Mouse (Mus musculus): ENCODE measurements around the gene Ttyh1. TPM values are rescaled to one million over a fixed set of nuclear protein-coding genes. Genes with fewer than 3 reads are reported as not detected.

The Ttyh1 gene
- total and polyA plus RNA-seq, 3 experiments: 0.08 to 0.17 TPM; not detected in 1

- no peak for TF ChIP-seq USF1 (IDR thresholded peaks at IDR 0.05; ENCODE audit: low read depth, low read length)
- no peak for TF ChIP-seq CHD2 (IDR thresholded peaks at IDR 0.05; ENCODE audit: low read length)
- TF ChIP-seq MXI1 (IDR thresholded peaks at IDR 0.05; ENCODE audit: low read depth, low read length): peak; percentile 23; the same call in 1 of the 2 replicates
- peak overlapping the region; percentile 99 for H3K4me2 ChIP-seq (ENCODE audit: insufficient read depth, low read depth, poor library complexity, severe bottlenecking)
- no peak for DNase-seq (ENCODE audit: extremely low read depth)
- no peak overlapping the region for H3K27ac ChIP-seq (ENCODE audit: insufficient read depth, low read depth)
- H3K36me3 ChIP-seq (replicated peaks in 1 of 2; ENCODE audit: control insufficient read depth in 1 of 2, insufficient read depth in 1 of 2, low read length in 1 of 2): peaks cover 24 to 27% of the 10 kb centered on the region in 2 experiments
- H3K9me3 ChIP-seq (replicated peaks; ENCODE audit: low read length): no peaks in the 10 kb centered on the region
- H3K4me1 ChIP-seq (ENCODE audit: control insufficient read depth in 1 of 2, insufficient read depth in 2 of 2): peaks cover 15 to 36% of the 10 kb centered on the region in 2 experiments
- peak overlapping the region in 1 of 3 experiments; percentile 33 for H3K4me3 ChIP-seq (replicated peaks in 1 of 3; ENCODE audit: low read depth in 2 of 3, low read length in 2 of 3, poor library complexity in 1 of 3)
- dilution Hi-C loops (cut with MboI; ENCODE audit: extremely low pct_ligation_motif_present, extremely low pct_unique_long_range_greater_than_20kb, low sequenced_read_pairs): no loop called here
- in situ Hi-C loops (cut with MboI; ENCODE audit: low pct_ligation_motif_present, low pct_unique_long_range_greater_than_20kb, low sequenced_read_pairs): no loop called here
- H3K27me3 ChIP-seq (replicated peaks): no peaks in the 10 kb centered on the region
- peaks cover 2% of the 10 kb centered on the region; the same call in 1 of the 2 replicates for H3K79me2 ChIP-seq (replicated peaks; ENCODE audit: control insufficient read depth, extremely low read depth, insufficient read depth, poor library complexity, severe bottlenecking)
- no peak overlapping the region for H3K9ac ChIP-seq (ENCODE audit: insufficient read depth, low read depth)
Observed at GRCm38 (mm10) chr7:4150811-4151221, 31.6 kb downstream of the Ttyh1 start.

DNA sequence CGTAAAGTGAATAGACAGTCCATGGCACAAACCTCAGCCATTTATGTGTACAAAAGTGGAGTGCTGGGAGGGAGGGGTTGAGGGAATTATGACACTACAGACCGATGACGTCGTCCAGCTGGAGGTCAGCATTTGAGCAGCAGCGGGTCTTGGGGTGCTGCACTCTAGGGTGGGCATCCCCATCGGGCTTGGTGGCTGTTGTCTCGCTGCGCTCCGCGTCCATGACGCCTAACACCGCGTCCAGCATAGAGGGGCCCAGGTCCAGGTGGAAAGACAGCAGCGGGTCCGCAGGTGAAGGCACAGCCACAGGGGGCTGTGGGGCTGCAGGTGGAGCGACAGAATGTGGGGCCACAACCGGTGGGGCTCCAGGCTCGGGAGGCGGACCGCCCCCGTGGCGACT is 32.0 kb downstream of the Ttyh1 start:
- no peak overlapping the region for H3K4me3 ChIP-seq (replicated peaks in 1 of 3; ENCODE audit: low read depth in 2 of 3, low read length in 2 of 3, poor library complexity in 1 of 3)
- H3K27ac ChIP-seq (ENCODE audit: insufficient read depth, low read depth): no peak overlapping the region
- no peaks in the 10 kb centered on the region for H3K27me3 ChIP-seq (replicated peaks)
- peak overlapping the region; percentile 99; the same call in 1 of the 2 replicates for H3K4me2 ChIP-seq (ENCODE audit: insufficient read depth, low read depth, poor library complexity, severe bottlenecking)
- in situ Hi-C loops (cut with MboI; ENCODE audit: low pct_ligation_motif_present, low pct_unique_long_range_greater_than_20kb, low sequenced_read_pairs) (no loop called here), dilution Hi-C loops (cut with MboI; ENCODE audit: extremely low pct_ligation_motif_present, extremely low pct_unique_long_range_greater_than_20kb, low sequenced_read_pairs) (no loop called here)
- no peaks in the 10 kb centered on the region for H3K9me3 ChIP-seq (replicated peaks; ENCODE audit: low read length)
- no peak overlapping the region for H3K9ac ChIP-seq (ENCODE audit: insufficient read depth, low read depth)
- no peak for DNase-seq (ENCODE audit: extremely low read depth)
- H3K36me3 ChIP-seq (replicated peaks in 1 of 2; ENCODE audit: control insufficient read depth in 1 of 2, insufficient read depth in 1 of 2, low read length in 1 of 2): peaks cover 19 to 23% of the 10 kb centered on the region in 2 experiments
- TF ChIP-seq SIN3A (IDR thresholded peaks at IDR 0.05; ENCODE audit: low read length): no peak
- TF ChIP-seq E2F4 (IDR thresholded peaks at IDR 0.05; ENCODE audit: insufficient replicate concordance, low read depth, low read length): no peak
- no peak for TF ChIP-seq ZNF384 (IDR thresholded peaks at IDR 0.05; ENCODE audit: low read depth, low read length)
- no peak for TF ChIP-seq KAT2A (IDR thresholded peaks at IDR 0.05; ENCODE audit: insufficient replicate concordance, low read length)
- TF ChIP-seq MYC (IDR thresholded peaks at IDR 0.05; ENCODE audit: low read depth, low read length): no peak
- no peak for TF ChIP-seq TBP (conservative IDR thresholded peaks at IDR 0.05; ENCODE audit: low read depth, low read length)
- TF ChIP-seq ZKSCAN1 (IDR thresholded peaks at IDR 0.05; ENCODE audit: borderline replicate concordance, low read depth, low read length): no peak
- no peak for TF ChIP-seq BHLHE40 (IDR thresholded peaks at IDR 0.05; ENCODE audit: low read depth, low read length)
- no peak for TF ChIP-seq RAD21 (IDR thresholded peaks at IDR 0.05; ENCODE audit: low read depth, low read length)
- TF ChIP-seq ZC3H11A (IDR thresholded peaks at IDR 0.05; ENCODE audit: low read depth, low read length): no peak
- no peak for TF ChIP-seq MXI1 (IDR thresholded peaks at IDR 0.05; ENCODE audit: low read depth, low read length)
- no peak for TF ChIP-seq PAX5 (IDR thresholded peaks at IDR 0.05; ENCODE audit: low read length)
- no peak for TF ChIP-seq SMC3 (IDR thresholded peaks at IDR 0.05; ENCODE audit: low read depth, low read length)
- no peak for TF ChIP-seq NRF1 (IDR thresholded peaks at IDR 0.05; ENCODE audit: low read depth, low read length)
- H3K4me1 ChIP-seq (ENCODE audit: control insufficient read depth in 1 of 2, insufficient read depth in 2 of 2): peaks cover 15 to 36% of the 10 kb centered on the region in 2 experiments
- H3K79me2 ChIP-seq (replicated peaks; ENCODE audit: control insufficient read depth, extremely low read depth, insufficient read depth, poor library complexity, severe bottlenecking): peaks cover 2% of the 10 kb centered on the region; the same call in 1 of the 2 replicates
